ENCODE assay signal across 8 mouse cellular contexts in genomic region chr10:44002995-44003524, GRCm38 (mm10).
DNase-seq lines count a peak whose midpoint lies in the region; ATAC-seq and TF ChIP-seq lines count a peak whose summit lies in the region.

No protein-coding gene starts in this region.

- no peaks in the 10 kb centered on the region for H3K27me3 ChIP-seq in myocyte (ENCODE audit: control insufficient read depth, insufficient read depth, insufficient read length)

- peaks cover 12% of the 10 kb centered on the region for H3K79me2 ChIP-seq in myocyte (ENCODE audit: control insufficient read depth, insufficient read depth)

- H3K4me3 ChIP-seq in layer of hippocampus, adult 2 months = peak overlapping the region; percentile 53
- peak overlapping the region; percentile 28; the same call in 1 of the 2 replicates for H3K4me3 ChIP-seq in cortical plate, adult 2 months (ENCODE audit: insufficient read depth, low read length)
- peak overlapping the region; percentile 62 for H3K4me3 ChIP-seq in myocyte

- no peaks in the 10 kb centered on the region for H3K4me1 ChIP-seq in cortical plate, adult 2 months (ENCODE audit: control insufficient read depth, insufficient read depth, low read length)

- no peak for TF ChIP-seq POLR2A in cortical plate, adult 2 months (IDR thresholded peaks at IDR 0.05; ENCODE audit: extremely low read depth, insufficient read depth, low read length)
- no peak for TF ChIP-seq POLR2A in myocyte (IDR thresholded peaks at IDR 0.05; ENCODE audit: insufficient read length, low read depth)

- no peak overlapping the region for H3K27ac ChIP-seq in layer of hippocampus, adult 2 months
- H3K27ac ChIP-seq in cortical plate, adult 2 months (ENCODE audit: insufficient read depth, low read length) = no peak overlapping the region

- peak overlapping the region; percentile 97 for H3K4me2 ChIP-seq in myocyte (ENCODE audit: low read depth)

- H3ac ChIP-seq in myocyte (ENCODE audit: control insufficient read depth, insufficient read length) = peak overlapping the region; percentile 40

- peak; percentile 3 for ATAC-seq in inflammation-experienced regulatory T-cells, adult 6 months

- DNase-seq in layer of hippocampus, adult 2 months (ENCODE audit: low spot score in 2 of 2) = no peak
- no peak for DNase-seq in layer of hippocampus, adult 9-11 months
- no peak for DNase-seq in right cerebral cortex, postnatal 25 days
- DNase-seq in MN1 (ENCODE audit: low spot score) = no peak
- DNase-seq in right cerebral cortex, adult 18-20 months = no peak

- no peak for TF ChIP-seq CTCF in layer of hippocampus, adult 2 months (conservative IDR thresholded peaks at IDR 0.05)
- no peak for TF ChIP-seq CTCF in cortical plate, adult 2 months (IDR thresholded peaks at IDR 0.05; ENCODE audit: extremely low read depth, insufficient read depth, low read length)

- H3K36me3 ChIP-seq in myocyte (ENCODE audit: control insufficient read depth, insufficient read depth) = no peaks in the 10 kb centered on the region

TF ChIP-seq in myocyte, 11 proteins besides CTCF, POLR2A, EP300 and RAD21:
- no peak for TF ChIP-seq CEBPB (IDR thresholded peaks at IDR 0.05; ENCODE audit: insufficient read depth, poor library complexity, severe bottlenecking)
- TF ChIP-seq MYOG (IDR thresholded peaks at IDR 0.05; ENCODE audit: control insufficient read depth in 1 of 3, insufficient read depth in 1 of 3, insufficient read length in 2 of 3, low read depth in 2 of 3) = no peak
- no peak for TF ChIP-seq E2F4 (IDR thresholded peaks at IDR 0.05; ENCODE audit: insufficient read depth)
- TF ChIP-seq POLR2AphosphoS2 (IDR thresholded peaks at IDR 0.05; ENCODE audit: insufficient read length, low read depth) = no peak
- TF ChIP-seq MYOD1 (IDR thresholded peaks at IDR 0.05; ENCODE audit: control insufficient read depth in 1 of 3, insufficient read length in 2 of 3, low read depth in 2 of 3) = no peak
- TF ChIP-seq TCF3 (IDR thresholded peaks at IDR 0.05; ENCODE audit: insufficient read length, low read depth) = no peak
- TF ChIP-seq MAX (IDR thresholded peaks at IDR 0.05; ENCODE audit: low read depth) = no peak
- TF ChIP-seq TCF12 (IDR thresholded peaks at IDR 0.05; ENCODE audit: insufficient read depth, poor library complexity, severe bottlenecking) = no peak
- TF ChIP-seq USF1 (IDR thresholded peaks at IDR 0.05; ENCODE audit: low read depth) = no peak
- TF ChIP-seq SRF (IDR thresholded peaks at IDR 0.05; ENCODE audit: control insufficient read depth, insufficient read length, low read depth) = no peak
- TF ChIP-seq REST (IDR thresholded peaks at IDR 0.05; ENCODE audit: insufficient read depth, insufficient read length) = no peak
